Mouse (Mus musculus) embryo, embryonic 9.5 days (tissue): Measurements from ENCODE around the gene Fgfr2.
"Not testable (repeated sequence)": the region's sequence is repeated elsewhere in the genome, so short reads cannot be mapped to it uniquely, and the experiment has no call there.

Source experiments
- DNase-seq: peaks from one replicate; pipeline ENCODE4 v3.0.0-alpha.2; 2017; ENCODE audit errors: extremely low spot score

Gene Fgfr2

GRCm38 (mm10) chr7:130543181-130543580 lies 2580.0 kb downstream of the Fgfr2 start:
- no peak for DNase-seq

- DNase-seq = no peak
These were observed 2583.0 kb downstream of the Fgfr2 start for GRCm38 (mm10) chr7:130540176-130540575.

- DNase-seq = no peak
These were observed 2586.1 kb downstream of the Fgfr2 start for GRCm38 (mm10) chr7:130537068-130537467.

GRCm38 (mm10) chr7:130535174-130535573 lies 2588.0 kb downstream of the Fgfr2 start:
- DNase-seq = no peak

GRCm38 (mm10) chr7:130533316-130534260 lies 2589.6 kb downstream of the Fgfr2 start:
- DNase-seq = peak; percentile 86

- DNase-seq = not testable (repeated sequence)
These were observed 2592.0 kb downstream of the Fgfr2 start for GRCm38 (mm10) chr7:130531138-130531537.

- no peak for DNase-seq
These were observed 2595.8 kb downstream of the Fgfr2 start for GRCm38 (mm10) chr7:130527306-130527705.

GRCm38 (mm10) chr7:130523451-130523850 lies 2599.7 kb downstream of the Fgfr2 start:
- no peak for DNase-seq

GRCm38 (mm10) chr7:130520812-130521422 lies 2602.2 kb downstream of the Fgfr2 start:
- peak; percentile 26 for DNase-seq

- DNase-seq = no peak
These were observed 2603.1 kb downstream of the Fgfr2 start, which contains the start of gene Ate1 for GRCm38 (mm10) chr7:130520049-130520425. Gene Ate1 (minus strand): TSS chr7:130520369.

- DNase-seq = peak; percentile 97
These were observed 2603.8 kb downstream of the Fgfr2 start for GRCm38 (mm10) chr7:130519096-130520048.

- DNase-seq = peak; percentile 12
These were observed 2604.7 kb downstream of the Fgfr2 start for GRCm38 (mm10) chr7:130518213-130519095.

GRCm38 (mm10) chr7:130510243-130510642 lies 2612.9 kb downstream of the Fgfr2 start:
- no peak for DNase-seq

GRCm38 (mm10) chr7:130503006-130503405 lies 2620.1 kb downstream of the Fgfr2 start:
- no peak for DNase-seq

- no peak for DNase-seq
These were observed 2621.7 kb downstream of the Fgfr2 start for GRCm38 (mm10) chr7:130501499-130501898.

GRCm38 (mm10) chr7:130493346-130493745 lies 2629.8 kb downstream of the Fgfr2 start:
- no peak for DNase-seq

GRCm38 (mm10) chr7:130492026-130492425 lies 2631.1 kb downstream of the Fgfr2 start:
- DNase-seq = no peak

GRCm38 (mm10) chr7:130479003-130479402 lies 2644.1 kb downstream of the Fgfr2 start:
- not testable (repeated sequence) for DNase-seq

GRCm38 (mm10) chr7:130475970-130476369 lies 2647.2 kb downstream of the Fgfr2 start:
- DNase-seq = peak; percentile 65

- DNase-seq = no peak
These were observed 2649.3 kb downstream of the Fgfr2 start for GRCm38 (mm10) chr7:130473881-130474280.

- DNase-seq = peak; percentile 50
These were observed 2650.5 kb downstream of the Fgfr2 start for GRCm38 (mm10) chr7:130472683-130473082.
